Mouse (Mus musculus) kidney, embryonic 16.5 days (tissue): ENCODE measurements around the gene Olfr875. TPM values are rescaled to one million over a fixed set of nuclear protein-coding genes. Genes with fewer than 3 reads are reported as not detected.
"Not testable (repeated sequence)": the region's sequence is repeated elsewhere in the genome, so short reads cannot be mapped to it uniquely, and the experiment has no call there.

Source experiments
- ATAC-seq: fragments of 200-750 bp; cut with Nextera tagmentation; 2 replicates; pipeline ENCODE4 v1.8.0; 2017; ENCODE audit warnings: moderate TSS enrichment; ENCODE audit not compliant: low FRiP score, low TSS enrichment
- H3K27ac ChIP-seq: fragments of 300-500 bp; sonication (generic); 2 replicates; pipeline ENCODE4 v1.5.1; 2014; ENCODE audit warnings: low read length
- H3K27me3 ChIP-seq: fragments of 300-500 bp; sonication (generic); 2 replicates; pipeline ENCODE4 v1.6.1; 2014; ENCODE audit warnings: low read length, control low read depth, mixed read lengths; ENCODE audit not compliant: insufficient read depth
- H3K36me3 ChIP-seq: fragments of 300-500 bp; sonication (generic); 2 replicates; pipeline ENCODE4 v1.6.1; 2014; ENCODE audit warnings: low read length, control low read depth, mixed read lengths; ENCODE audit not compliant: insufficient read depth
- H3K4me1 ChIP-seq: fragments of 300-500 bp; sonication (generic); 2 replicates; pipeline ENCODE4 v1.6.1; 2014; ENCODE audit warnings: low read length, control low read depth, mixed read lengths; ENCODE audit not compliant: insufficient read depth
- H3K4me2 ChIP-seq: fragments of 300-500 bp; sonication (generic); replicated peaks from 2 replicates; pipeline ENCODE4 v1.6.1; 2014; ENCODE audit warnings: low read depth, low read length
- H3K4me3 ChIP-seq: fragments of 300-500 bp; sonication (generic); 2 replicates; pipeline ENCODE4 v1.5.1; 2014; ENCODE audit warnings: mild to moderate bottlenecking, low read length
- H3K9ac ChIP-seq: fragments of 300-500 bp; sonication (generic); replicated peaks from 2 replicates; pipeline ENCODE4 v1.6.1; 2014; ENCODE audit warnings: low read length
- H3K9me3 ChIP-seq: fragments of 300-500 bp; sonication (generic); 2 replicates; pipeline ENCODE4 v1.6.1; 2016; ENCODE audit warnings: low read length, control low read depth
- WGBS: fragments of 180-500 bp; shearing (Covaris S2); extraction: QIAGEN DNeasy Blood & Tissue Kit; methylation state at CpG from one replicate; pipeline ENCODE4 v1.1.7; 2014; 5-methylcytosine and 5-hydroxymethylcytosine counted together
- polyA plus RNA-seq: library from polyadenylated mRNA; unstranded; fragments of >200 nt; fragmentation: Nextera tagmentation; extraction: Ambion mirVana; gene quantifications from 2 replicates; pipeline ENCODE4 v1.2.1, GENCODE M21; 2015

Olfr875 gene
- polyA plus RNA-seq, 1 experiment from 2014 or later, result 0.16 TPM

DNA sequence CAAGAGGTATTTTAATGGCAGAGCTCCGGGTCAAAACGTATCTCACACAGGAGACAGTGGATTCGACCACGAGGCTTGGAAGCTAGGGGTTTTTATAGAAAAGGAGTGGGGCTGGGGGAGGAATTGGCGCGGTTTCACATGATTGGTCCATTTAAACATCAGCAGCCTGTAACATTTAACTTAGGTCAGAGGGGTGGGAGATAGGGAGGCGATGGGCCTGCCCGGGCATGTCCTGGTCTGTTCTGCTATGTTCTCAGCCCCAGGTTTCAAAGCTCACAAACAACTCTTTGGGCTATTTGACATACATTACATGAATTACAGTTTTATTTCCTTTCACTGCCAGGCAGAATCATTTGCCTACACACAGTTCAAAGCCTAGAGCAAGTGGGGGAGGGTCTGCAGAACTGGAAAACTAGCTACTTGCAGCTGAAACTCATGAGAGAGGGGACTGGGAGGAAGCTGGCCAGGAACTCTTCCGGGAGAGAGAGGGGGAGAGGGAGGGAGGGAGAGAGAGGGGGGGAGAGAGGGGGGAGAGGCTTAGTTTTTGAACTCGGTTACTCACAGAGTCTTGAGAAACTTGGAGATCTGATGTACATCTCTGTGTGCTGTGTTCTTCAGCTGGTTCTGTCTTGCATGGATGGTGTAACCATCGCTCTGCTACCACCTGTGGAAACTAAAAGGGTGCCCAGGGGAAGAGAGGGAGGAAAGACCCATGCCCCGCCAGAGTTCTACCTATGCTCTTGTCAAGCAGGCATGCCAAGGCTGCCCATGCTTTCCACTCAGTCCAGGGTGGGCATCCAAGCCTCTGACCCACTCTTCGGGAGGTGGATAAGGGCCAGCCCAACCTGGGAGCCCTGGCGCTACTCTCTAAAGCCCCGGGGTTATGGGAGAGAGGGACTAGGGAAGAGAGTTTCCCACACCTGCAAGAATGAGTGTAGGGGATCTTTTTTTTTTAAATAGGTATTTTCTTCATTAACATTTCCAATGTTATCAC lies 12.0 kb downstream of the Olfr875 start:
- ATAC-seq, result peak; percentile 90
- 66% methylated on average over 9 of the region's 15 CpGs for WGBS
- Histone ChIP-seq H3K4me2 (peak overlapping the region; percentile 53), H3K4me3 (peak overlapping the region; percentile 29; the same call in 1 of the 2 replicates)
- not testable (repeated sequence) for H3K9me3 ChIP-seq, H3K9ac ChIP-seq, H3K27ac ChIP-seq, H3K36me3 ChIP-seq, H3K4me1 ChIP-seq, H3K27me3 ChIP-seq

DNA sequence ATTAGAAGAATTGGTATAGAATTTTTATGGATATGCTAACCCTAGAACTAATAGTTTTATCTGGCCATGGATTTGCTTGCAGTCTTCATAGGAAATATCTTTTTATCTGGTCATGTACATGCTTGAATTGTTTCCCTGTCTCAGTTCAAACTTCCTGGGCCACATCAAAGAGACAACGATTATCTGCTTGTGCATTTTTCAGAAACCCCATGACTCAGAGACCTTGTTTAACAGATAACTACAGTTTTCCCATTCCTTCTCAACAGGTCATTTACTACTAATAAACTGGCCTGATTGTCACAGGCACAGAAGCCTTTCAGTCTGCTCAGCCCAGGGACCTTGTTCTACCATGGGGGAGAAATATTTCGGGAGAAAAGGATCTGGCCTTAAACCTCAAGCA lies 14.8 kb downstream of the Olfr875 start:
- ATAC-seq, result no peak
- WGBS, result 75% methylated on average over 2 of the region's 2 CpGs
- no peak overlapping the region for H3K9ac ChIP-seq
- H3K4me1 ChIP-seq, result peaks cover 7% of the 10 kb centered on the region
- H3K27ac ChIP-seq, result no peak overlapping the region
- H3K4me3 ChIP-seq, result no peak overlapping the region
- H3K27me3 ChIP-seq, result no peaks in the 10 kb centered on the region
- H3K36me3 ChIP-seq, result no peaks in the 10 kb centered on the region
- no peaks in the 10 kb centered on the region for H3K9me3 ChIP-seq
- H3K4me2 ChIP-seq, result no peak overlapping the region

DNA sequence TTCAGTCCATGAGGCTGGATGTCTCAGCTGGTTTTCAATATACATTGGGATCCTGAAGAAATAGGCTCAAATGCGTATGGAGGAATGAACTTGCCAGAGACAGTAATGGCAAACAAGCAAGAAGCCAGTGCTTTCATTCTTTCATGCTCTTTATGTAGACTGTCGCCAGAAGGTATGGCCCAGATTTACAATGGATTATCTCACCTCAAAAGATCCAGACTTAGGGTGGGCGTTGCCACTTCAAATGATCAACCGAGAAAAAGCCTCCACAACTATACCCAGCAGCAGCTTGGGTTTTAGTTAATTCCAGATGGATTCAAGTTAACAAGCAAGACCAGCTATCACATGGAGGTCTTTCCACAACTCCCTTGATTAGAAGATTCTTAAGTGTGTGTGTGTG lies 30.4 kb downstream of the Olfr875 start:
- H3K27ac ChIP-seq, result no peak overlapping the region
- H3K27me3 ChIP-seq, result no peaks in the 10 kb centered on the region
- H3K4me2 ChIP-seq, result no peak overlapping the region
- 80% methylated on average over 4 of the region's 4 CpGs for WGBS
- H3K36me3 ChIP-seq, result no peaks in the 10 kb centered on the region
- H3K9me3 ChIP-seq, result no peaks in the 10 kb centered on the region
- H3K9ac ChIP-seq, result no peak overlapping the region
- H3K4me1 ChIP-seq, result no peaks in the 10 kb centered on the region
- H3K4me3 ChIP-seq, result no peak overlapping the region
- ATAC-seq, result no peak

DNA sequence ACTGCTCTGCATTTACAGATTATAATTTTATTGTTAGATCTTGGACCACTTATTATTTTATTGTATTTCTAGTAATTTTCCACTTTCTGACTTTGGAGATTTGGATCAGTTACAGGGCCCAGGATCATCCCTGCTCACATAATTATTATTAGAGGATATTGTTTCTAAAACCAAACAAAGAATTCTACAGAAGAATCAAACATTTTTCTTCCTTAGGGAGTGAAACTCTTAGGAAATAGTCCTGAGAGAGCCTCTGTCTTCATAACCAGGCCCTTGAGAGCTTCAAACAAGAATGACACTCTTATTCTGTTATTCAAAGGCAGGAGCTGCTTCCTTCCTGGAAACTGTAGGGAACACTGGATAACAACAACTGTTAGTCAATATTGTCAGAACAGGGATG lies 31.1 kb downstream of the Olfr875 start, which contains the start of gene Olfr876:
Olfr876 (plus strand) TSS at position 301 of the 400 bp plus-strand sequence.
- no peak for ATAC-seq
- no peaks in the 10 kb centered on the region for H3K9me3 ChIP-seq
- no peak within 1 kb of the TSS for H3K9ac ChIP-seq
- no peaks in the 10 kb centered on the region for H3K36me3 ChIP-seq
- H3K27ac ChIP-seq, result no peak within 1 kb of the TSS
- H3K27me3 ChIP-seq, result no peaks in the 10 kb centered on the region
- H3K4me3 ChIP-seq, result no peak within 1 kb of the TSS
- no peak within 1 kb of the TSS for H3K4me2 ChIP-seq
- no peaks in the 10 kb centered on the region for H3K4me1 ChIP-seq

DNA sequence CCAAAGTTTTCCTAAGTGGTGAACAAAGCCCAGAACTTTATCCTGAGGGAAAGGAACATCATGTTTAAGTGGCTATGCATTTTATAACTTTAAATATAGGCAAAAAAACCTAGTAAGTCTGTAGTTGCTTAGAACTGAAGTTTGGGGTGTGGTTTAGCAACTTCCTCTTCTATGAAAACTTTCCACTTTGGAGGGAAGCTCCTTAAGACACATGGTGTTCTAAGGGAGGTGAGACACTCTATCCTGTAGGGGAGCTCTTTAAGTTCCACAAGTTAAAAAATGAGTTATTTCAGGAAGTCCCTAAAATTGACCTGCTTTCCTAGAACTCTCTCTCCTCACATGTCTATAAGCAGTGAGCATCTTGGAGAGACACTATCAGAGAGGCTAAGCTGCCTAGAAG lies 35.6 kb downstream of the Olfr875 start:
- Histone ChIP-seq H3K27ac (no peak overlapping the region), H3K27me3 (no peaks in the 10 kb centered on the region), H3K36me3 (no peaks in the 10 kb centered on the region), H3K4me2 (no peak overlapping the region), H3K4me1 (no peaks in the 10 kb centered on the region), H3K9me3 (no peaks in the 10 kb centered on the region), H3K4me3 (no peak overlapping the region), H3K9ac (no peak overlapping the region)
- no peak for ATAC-seq

DNA sequence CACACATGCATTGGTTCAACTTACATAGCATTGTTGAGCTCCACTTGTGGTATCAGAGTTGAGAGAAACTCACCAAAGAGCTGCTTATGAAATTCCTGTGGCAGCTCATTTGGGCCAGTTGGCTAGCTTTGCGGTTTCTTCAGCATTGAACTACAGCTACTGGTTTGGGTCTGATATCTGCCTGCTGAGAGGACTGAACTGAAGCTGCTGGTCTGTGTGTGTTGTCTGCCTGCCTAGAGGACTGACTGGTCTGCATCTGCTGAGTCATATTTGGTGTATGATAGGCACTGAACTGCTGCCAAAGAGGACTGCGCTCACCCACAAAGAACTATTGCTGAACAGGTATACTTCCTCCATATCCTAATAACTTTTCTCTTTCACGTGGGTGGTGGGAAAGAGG lies 36.8 kb downstream of the Olfr875 start:
- no peak overlapping the region for H3K27ac ChIP-seq
- WGBS, result 83% methylated on average over 3 of the region's 3 CpGs
- no peaks in the 10 kb centered on the region for H3K4me1 ChIP-seq
- no peaks in the 10 kb centered on the region for H3K36me3 ChIP-seq
- no peak overlapping the region for H3K9ac ChIP-seq
- H3K4me2 ChIP-seq, result no peak overlapping the region
- ATAC-seq, result no peak
- no peak overlapping the region for H3K4me3 ChIP-seq
- no peaks in the 10 kb centered on the region for H3K27me3 ChIP-seq
- no peaks in the 10 kb centered on the region for H3K9me3 ChIP-seq

DNA sequence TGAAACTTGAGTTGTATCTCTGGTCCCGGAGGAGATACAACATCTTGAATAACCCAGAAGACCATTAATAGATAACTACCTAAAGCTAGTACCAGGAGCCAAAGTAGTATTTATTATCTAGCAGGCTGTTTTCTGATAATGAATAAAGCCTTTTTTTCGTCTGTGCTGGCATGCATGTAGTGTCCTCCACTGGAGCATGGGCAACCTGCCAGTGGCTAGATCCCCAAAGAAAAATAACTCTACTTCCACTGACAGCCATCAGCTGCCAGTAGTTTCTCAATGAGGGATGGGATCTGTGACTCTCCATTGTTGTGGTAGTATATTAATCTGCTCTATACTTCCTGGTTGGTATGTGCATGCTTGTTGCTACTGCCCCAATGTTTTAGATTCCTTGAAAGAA lies 37.3 kb downstream of the Olfr875 start:
- 59% methylated on average over 2 of the region's 2 CpGs for WGBS
- no peaks in the 10 kb centered on the region for H3K9me3 ChIP-seq
- no peak overlapping the region for H3K9ac ChIP-seq
- no peaks in the 10 kb centered on the region for H3K4me1 ChIP-seq
- H3K4me3 ChIP-seq, result no peak overlapping the region
- no peaks in the 10 kb centered on the region for H3K27me3 ChIP-seq
- H3K27ac ChIP-seq, result no peak overlapping the region
- ATAC-seq, result no peak
- H3K4me2 ChIP-seq, result no peak overlapping the region
- no peaks in the 10 kb centered on the region for H3K36me3 ChIP-seq

DNA sequence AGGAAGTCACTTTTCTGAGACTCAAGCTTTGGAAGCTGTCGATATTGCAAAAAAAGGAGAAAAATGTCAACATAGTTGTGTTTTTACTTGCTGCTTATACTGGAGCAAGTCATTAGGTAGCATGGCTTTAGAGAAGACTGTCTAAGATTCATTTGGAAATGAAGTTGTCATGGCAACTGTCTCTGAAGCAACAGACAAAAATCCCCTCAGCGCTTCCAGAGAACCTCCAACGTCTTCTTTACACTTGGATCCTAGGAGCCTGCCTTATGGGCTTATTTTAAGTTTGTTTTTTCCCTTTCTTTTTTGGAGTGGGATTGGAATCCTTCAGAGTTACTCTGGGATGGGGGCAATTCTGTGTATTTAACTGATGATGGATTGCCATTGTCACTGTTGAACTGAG lies 43.0 kb downstream of the Olfr875 start:
- H3K4me3 ChIP-seq, result no peak overlapping the region
- ATAC-seq, result no peak
- WGBS, result 90% methylated on average over 3 of the region's 3 CpGs
- no peaks in the 10 kb centered on the region for H3K27me3 ChIP-seq
- H3K9ac ChIP-seq, result no peak overlapping the region
- H3K4me2 ChIP-seq, result no peak overlapping the region
- no peaks in the 10 kb centered on the region for H3K36me3 ChIP-seq
- no peaks in the 10 kb centered on the region for H3K9me3 ChIP-seq
- H3K4me1 ChIP-seq, result no peaks in the 10 kb centered on the region
- H3K27ac ChIP-seq, result no peak overlapping the region
